Mouse (Mus musculus) myocyte (in vitro differentiated cells): Measurements from ENCODE around the gene Ybx2.

ENCODE experiments used
- POLR2A ChIP-seq: IDR thresholded peaks from one replicate; pipeline ENCODE4 v1.6.1; 2011; ENCODE audit warnings: low read depth, mild to moderate bottlenecking, control low read depth, moderate library complexity; ENCODE audit not compliant: insufficient read length
- SRF ChIP-seq: IDR thresholded peaks from one replicate; pipeline ENCODE4 v1.6.1; 2011; ENCODE audit warnings: low read depth; ENCODE audit not compliant: control insufficient read depth, insufficient read length

DNA sequence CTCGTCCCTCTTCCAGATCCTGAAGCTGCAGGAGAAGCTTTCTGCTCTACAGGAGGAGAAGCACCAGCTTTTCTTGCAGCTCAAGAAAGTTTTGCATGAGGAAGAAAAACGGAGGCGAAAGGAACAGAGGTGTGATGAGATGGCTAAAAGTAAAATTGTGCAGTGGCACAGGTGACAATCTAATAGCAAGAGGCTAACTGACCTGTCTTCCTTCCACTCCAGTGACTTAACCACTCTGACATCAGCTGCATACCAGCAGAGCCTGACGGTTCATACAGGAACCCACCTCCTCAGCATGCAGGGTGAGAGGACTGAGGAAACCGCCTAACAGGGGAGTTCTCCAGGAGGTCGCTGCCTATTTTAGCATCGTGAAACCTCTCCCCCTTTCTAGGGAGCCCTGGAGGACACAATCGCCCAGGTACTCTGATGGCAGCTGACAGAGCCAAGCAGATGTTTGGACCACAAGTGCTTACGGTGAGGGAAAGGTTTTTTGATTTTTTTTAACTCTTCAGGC lies 20.6 kb upstream of the Ybx2 start:
- TF ChIP-seq POLR2A, result no peak
- no peak for TF ChIP-seq SRF
